Mouse (Mus musculus): ENCODE measurements at regions not wholly inside any gene's neighbourhood (a gene's known extent, or its start where the extent isn't known, plus 50 kb on each side); places are given as distances from the start of the nearest gene placed in this dataset.

- Histone ChIP-seq H3K9me3 (replicated peaks) (no peaks in the 10 kb centered on the region), H3K4me2 (peak overlapping the region; percentile 95), H3K4me1 (replicated peaks) (peaks cover 27% of the 10 kb centered on the region), H3K36me3 (no peaks in the 10 kb centered on the region), H3K27ac (0 out of 2 replicates have a peak overlapping the region, but pooled peaks have one; percentile 29), H3K9ac (peak overlapping the region; percentile 74), H3K27me3 (peaks cover 85% of the 10 kb centered on the region), H3K4me3 (replicated peaks) (peak overlapping the region; percentile 71)
- no peak for DNase-seq
- no peak for ATAC-seq (ENCODE audit: low read depth)
- WGBS (ENCODE audit: insufficient replicate concordance) = 2% methylated on average over 27 of the region's 66 CpGs
These were observed 154.7 kb upstream of the Smim15 start for GRCm38 (mm10) chr13:107889588-107889984.

GRCm38 (mm10) chr13:107888571-107889451, 155.4 kb upstream of the Smim15 start:
- WGBS (ENCODE audit: insufficient replicate concordance) = under 1% methylated on average over 119 of the region's 127 CpGs
- H3K27me3 ChIP-seq = peaks cover 81% of the 10 kb centered on the region
- no peak overlapping the region; the same call in 1 of the 2 replicates for H3K27ac ChIP-seq
- DNase-seq (peak; percentile 11), ATAC-seq (ENCODE audit: low read depth) (no peak)
- peak overlapping the region; percentile 95 for H3K4me2 ChIP-seq
- H3K36me3 ChIP-seq = no peaks in the 10 kb centered on the region
- peak overlapping the region; percentile 74 for H3K9ac ChIP-seq
- H3K4me3 ChIP-seq (replicated peaks) = peak overlapping the region; percentile 71
- H3K4me1 ChIP-seq (replicated peaks) = peaks cover 27% of the 10 kb centered on the region
- no peaks in the 10 kb centered on the region for H3K9me3 ChIP-seq (replicated peaks)

- Histone ChIP-seq H3K9me3 (replicated peaks) (no peaks in the 10 kb centered on the region), H3K36me3 (no peaks in the 10 kb centered on the region), H3K9ac (peak overlapping the region; percentile 74), H3K4me3 (replicated peaks) (peak overlapping the region; percentile 71), H3K27ac (no peak overlapping the region), H3K4me2 (peak overlapping the region; percentile 95), H3K4me1 (replicated peaks) (peaks cover 27% of the 10 kb centered on the region), H3K27me3 (peaks cover 75% of the 10 kb centered on the region)
- WGBS (ENCODE audit: insufficient replicate concordance) = 2% methylated on average over 9 of the region's 9 CpGs
- DNase-seq (no peak), ATAC-seq (ENCODE audit: low read depth) (no peak)
These were observed 156.1 kb upstream of the Smim15 start for GRCm38 (mm10) chr13:107888231-107888555.

- Histone ChIP-seq H3K4me2 (peak overlapping the region; percentile 95), H3K9me3 (replicated peaks) (no peaks in the 10 kb centered on the region), H3K27me3 (peaks cover 69% of the 10 kb centered on the region), H3K4me3 (replicated peaks) (peak overlapping the region; percentile 71), H3K36me3 (no peaks in the 10 kb centered on the region), H3K27ac (no peak overlapping the region), H3K9ac (peak overlapping the region; percentile 74), H3K4me1 (replicated peaks) (peaks cover 27% of the 10 kb centered on the region)
- DNase-seq = no peak
- ATAC-seq (ENCODE audit: low read depth) = no peak
- 8% methylated on average over 16 of the region's 16 CpGs for WGBS (ENCODE audit: insufficient replicate concordance)
These were observed 156.6 kb upstream of the Smim15 start for GRCm38 (mm10) chr13:107887366-107888230.

GRCm38 (mm10) chr13:107884836-107885235, 159.4 kb upstream of the Smim15 start:
- no peak overlapping the region for H3K9ac ChIP-seq
- 80% methylated on average over 3 of the region's 3 CpGs for WGBS (ENCODE audit: insufficient replicate concordance)
- DNase-seq (no peak), ATAC-seq (ENCODE audit: low read depth) (no peak)
- no peaks in the 10 kb centered on the region for H3K36me3 ChIP-seq
- peaks cover 13% of the 10 kb centered on the region for H3K4me1 ChIP-seq (replicated peaks)
- peaks cover 42% of the 10 kb centered on the region for H3K27me3 ChIP-seq
- H3K9me3 ChIP-seq (replicated peaks) = 0 out of 2 replicates have a peak, but pooled peaks cover 3% of the 10 kb centered on the region
- no peak overlapping the region for H3K27ac ChIP-seq
- no peak overlapping the region for H3K4me2 ChIP-seq
- H3K4me3 ChIP-seq (replicated peaks) = no peak overlapping the region

- H3K9me3 ChIP-seq (replicated peaks) = 0 out of 2 replicates have a peak, but pooled peaks cover 3% of the 10 kb centered on the region
- H3K4me3 ChIP-seq (replicated peaks) = no peak overlapping the region
- H3K4me2 ChIP-seq = no peak overlapping the region
- ATAC-seq (ENCODE audit: low read depth) = no peak
- H3K27me3 ChIP-seq = peaks cover 17% of the 10 kb centered on the region
- 64% methylated on average over 5 of the region's 5 CpGs for WGBS (ENCODE audit: insufficient replicate concordance)
- no peaks in the 10 kb centered on the region for H3K4me1 ChIP-seq (replicated peaks)
- H3K36me3 ChIP-seq = no peaks in the 10 kb centered on the region
- H3K9ac ChIP-seq = no peak overlapping the region
- no peak overlapping the region for H3K27ac ChIP-seq
- DNase-seq = no peak
These were observed 161.9 kb upstream of the Smim15 start for GRCm38 (mm10) chr13:107882337-107882736.

GRCm38 (mm10) chr13:107880551-107880950, 163.7 kb upstream of the Smim15 start:
- Histone ChIP-seq H3K9me3 (replicated peaks) (0 out of 2 replicates have a peak, but pooled peaks cover 3% of the 10 kb centered on the region), H3K27me3 (no peaks in the 10 kb centered on the region), H3K4me2 (no peak overlapping the region), H3K36me3 (no peaks in the 10 kb centered on the region), H3K4me3 (replicated peaks) (no peak overlapping the region), H3K9ac (no peak overlapping the region), H3K4me1 (replicated peaks) (no peaks in the 10 kb centered on the region), H3K27ac (no peak overlapping the region)
- no peak for DNase-seq
- 79% methylated on average over 2 of the region's 2 CpGs for WGBS (ENCODE audit: insufficient replicate concordance)
- no peak for ATAC-seq (ENCODE audit: low read depth)

GRCm38 (mm10) chr13:107879535-107879934, 164.7 kb upstream of the Smim15 start:
- H3K9ac ChIP-seq = no peak overlapping the region
- WGBS (ENCODE audit: insufficient replicate concordance) = 70% methylated on average over 7 of the region's 8 CpGs
- no peak overlapping the region for H3K4me3 ChIP-seq (replicated peaks)
- no peaks in the 10 kb centered on the region for H3K4me1 ChIP-seq (replicated peaks)
- H3K4me2 ChIP-seq = no peak overlapping the region
- no peaks in the 10 kb centered on the region for H3K27me3 ChIP-seq
- no peak for ATAC-seq (ENCODE audit: low read depth)
- no peak overlapping the region for H3K27ac ChIP-seq
- DNase-seq = no peak
- H3K36me3 ChIP-seq = no peaks in the 10 kb centered on the region
- H3K9me3 ChIP-seq (replicated peaks) = 0 out of 2 replicates have a peak, but pooled peaks cover 3% of the 10 kb centered on the region

GRCm38 (mm10) chr13:107878980-107879379, 165.3 kb upstream of the Smim15 start:
- Histone ChIP-seq H3K36me3 (no peaks in the 10 kb centered on the region), H3K9me3 (replicated peaks) (0 out of 2 replicates have a peak, but pooled peaks cover 3% of the 10 kb centered on the region), H3K4me3 (replicated peaks) (no peak overlapping the region), H3K27ac (no peak overlapping the region), H3K4me2 (no peak overlapping the region), H3K27me3 (no peaks in the 10 kb centered on the region), H3K9ac (no peak overlapping the region), H3K4me1 (replicated peaks) (no peaks in the 10 kb centered on the region)
- no peak for DNase-seq
- WGBS (ENCODE audit: insufficient replicate concordance) = 67% methylated on average over 3 of the region's 3 CpGs
- ATAC-seq (ENCODE audit: low read depth) = no peak

- Histone ChIP-seq H3K4me1 (replicated peaks) (no peaks in the 10 kb centered on the region), H3K36me3 (no peaks in the 10 kb centered on the region), H3K27me3 (no peaks in the 10 kb centered on the region), H3K27ac (no peak overlapping the region), H3K4me3 (replicated peaks) (no peak overlapping the region), H3K4me2 (no peak overlapping the region), H3K9ac (no peak overlapping the region), H3K9me3 (replicated peaks) (no peaks in the 10 kb centered on the region)
- no peak for ATAC-seq (ENCODE audit: low read depth)
- 38% methylated on average over 2 of the region's 2 CpGs for WGBS (ENCODE audit: insufficient replicate concordance)
- no peak for DNase-seq
These were observed 171.0 kb upstream of the Smim15 start for GRCm38 (mm10) chr13:107873244-107873667.

GRCm38 (mm10) chr13:107872574-107872973, 171.7 kb upstream of the Smim15 start:
- Histone ChIP-seq H3K27ac (no peak overlapping the region), H3K9me3 (replicated peaks) (no peaks in the 10 kb centered on the region), H3K36me3 (no peaks in the 10 kb centered on the region), H3K4me2 (no peak overlapping the region), H3K4me3 (replicated peaks) (no peak overlapping the region), H3K4me1 (replicated peaks) (no peaks in the 10 kb centered on the region), H3K9ac (no peak overlapping the region), H3K27me3 (no peaks in the 10 kb centered on the region)
- ATAC-seq (ENCODE audit: low read depth) (no peak), DNase-seq (no peak)
- WGBS (ENCODE audit: insufficient replicate concordance) = 71% methylated on average over 8 of the region's 8 CpGs

Measured in liver, embryonic 13.5 days (tissue).